Mouse (Mus musculus): ENCODE results near the gene Pcsk5. TPM values are rescaled to one million over a fixed set of nuclear protein-coding genes. Genes with fewer than 3 reads are reported as not detected.

The Pcsk5 gene
- total RNA-seq, 2 experiments from 2014 or later, result under 0.01 TPM; not detected in 1

- ATAC-seq (replicated peaks; ENCODE audit: low FRiP score, poor library complexity, severe bottlenecking), result no peak
Measured at GRCm38 (mm10) chr19:17813449-17813990, 23.9 kb downstream of the Pcsk5 start.

GRCm38 (mm10) chr19:17812661-17813060, 24.8 kb downstream of the Pcsk5 start:
- no peak for ATAC-seq (replicated peaks; ENCODE audit: low FRiP score, poor library complexity, severe bottlenecking)

- ATAC-seq (replicated peaks; ENCODE audit: low FRiP score, poor library complexity, severe bottlenecking), result no peak
Measured at GRCm38 (mm10) chr19:17806626-17807025, 30.8 kb downstream of the Pcsk5 start.

GRCm38 (mm10) chr19:17800798-17801197, 36.6 kb downstream of the Pcsk5 start:
- no peak for ATAC-seq (replicated peaks; ENCODE audit: low FRiP score, poor library complexity, severe bottlenecking)

- no peak for ATAC-seq (replicated peaks; ENCODE audit: low FRiP score, poor library complexity, severe bottlenecking)
Measured at GRCm38 (mm10) chr19:17799419-17800185, 37.8 kb downstream of the Pcsk5 start.

- no peak for ATAC-seq (replicated peaks; ENCODE audit: low FRiP score, poor library complexity, severe bottlenecking)
Measured at GRCm38 (mm10) chr19:17793457-17793856, 44.0 kb downstream of the Pcsk5 start.

- no peak for ATAC-seq (replicated peaks; ENCODE audit: low FRiP score, poor library complexity, severe bottlenecking)
Measured at GRCm38 (mm10) chr19:17791485-17792052, 45.9 kb downstream of the Pcsk5 start.

GRCm38 (mm10) chr19:17788617-17789317, 48.7 kb downstream of the Pcsk5 start:
- ATAC-seq (replicated peaks; ENCODE audit: low FRiP score, poor library complexity, severe bottlenecking), result no peak

- ATAC-seq (replicated peaks; ENCODE audit: low FRiP score, poor library complexity, severe bottlenecking), result no peak
Measured at GRCm38 (mm10) chr19:17786744-17787143, 50.7 kb downstream of the Pcsk5 start.

- ATAC-seq (replicated peaks; ENCODE audit: low FRiP score, poor library complexity, severe bottlenecking), result no peak
Measured at GRCm38 (mm10) chr19:17784401-17785192, 52.8 kb downstream of the Pcsk5 start.

GRCm38 (mm10) chr19:17783231-17783630, 54.2 kb downstream of the Pcsk5 start:
- ATAC-seq (replicated peaks; ENCODE audit: low FRiP score, poor library complexity, severe bottlenecking), result no peak

- no peak for ATAC-seq (replicated peaks; ENCODE audit: low FRiP score, poor library complexity, severe bottlenecking)
Measured at GRCm38 (mm10) chr19:17781323-17781722, 56.1 kb downstream of the Pcsk5 start.

- ATAC-seq (replicated peaks; ENCODE audit: low FRiP score, poor library complexity, severe bottlenecking), result no peak
Measured at GRCm38 (mm10) chr19:17775943-17776342, 61.5 kb downstream of the Pcsk5 start.

- ATAC-seq (replicated peaks; ENCODE audit: low FRiP score, poor library complexity, severe bottlenecking), result no peak
Measured at GRCm38 (mm10) chr19:17775097-17775496, 62.3 kb downstream of the Pcsk5 start.

- ATAC-seq (replicated peaks; ENCODE audit: low FRiP score, poor library complexity, severe bottlenecking), result no peak
Measured at GRCm38 (mm10) chr19:17774061-17774460, 63.4 kb downstream of the Pcsk5 start.

GRCm38 (mm10) chr19:17769610-17770399, 67.6 kb downstream of the Pcsk5 start:
- no peak for ATAC-seq (replicated peaks; ENCODE audit: low FRiP score, poor library complexity, severe bottlenecking)

- no peak for ATAC-seq (replicated peaks; ENCODE audit: low FRiP score, poor library complexity, severe bottlenecking)
Measured at GRCm38 (mm10) chr19:17765001-17765400, 72.4 kb downstream of the Pcsk5 start.

GRCm38 (mm10) chr19:17762740-17763139, 74.7 kb downstream of the Pcsk5 start:
- ATAC-seq (replicated peaks; ENCODE audit: low FRiP score, poor library complexity, severe bottlenecking), result no peak

- ATAC-seq (replicated peaks; ENCODE audit: low FRiP score, poor library complexity, severe bottlenecking), result no peak
Measured at GRCm38 (mm10) chr19:17761678-17762077, 75.8 kb downstream of the Pcsk5 start.

Measured in erythroblast, adult 5-6 weeks (primary cell).